Mouse (Mus musculus) CD4-positive helper T cell, adult 2 months (primary cell): ENCODE results near the gene Yipf6.
A peak's percentile ranks its signal among the peaks of the same experiment; 100 is the strongest.
"Not testable (repeated sequence)": the region's sequence is repeated elsewhere in the genome, so short reads cannot be mapped to it uniquely, and the experiment has no call there.

Experiments used
- DNase-seq: peaks from one replicate; pipeline ENCODE4 v3.0.0-alpha.2; 2012; ENCODE audit warnings: low read depth, missing footprints, low spot score

The Yipf6 gene

GRCm38 (mm10) chrX:98936101-98936500 is at the start of gene Yipf6:
Gene Yipf6, plus strand, starts transcription at chrX:98936316.
- no peak for DNase-seq

DNA sequence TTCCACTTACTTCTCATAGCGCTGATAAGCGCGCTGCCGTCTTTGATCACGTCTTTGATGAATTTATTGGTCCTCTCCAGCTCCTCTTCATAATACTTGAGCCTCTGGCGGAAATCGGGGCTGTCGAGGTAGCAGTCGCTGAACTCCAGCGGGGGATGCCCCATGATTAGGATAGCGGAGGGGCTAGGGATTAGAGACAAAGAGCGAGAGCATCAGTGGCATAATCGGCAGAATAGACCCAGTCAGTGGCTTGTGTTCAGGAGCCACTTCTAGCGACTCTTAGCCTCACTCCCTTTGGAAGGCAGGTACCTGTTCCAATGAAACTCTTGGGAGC is 46.1 kb upstream of the Yipf6 start:
- no peak for DNase-seq

DNA sequence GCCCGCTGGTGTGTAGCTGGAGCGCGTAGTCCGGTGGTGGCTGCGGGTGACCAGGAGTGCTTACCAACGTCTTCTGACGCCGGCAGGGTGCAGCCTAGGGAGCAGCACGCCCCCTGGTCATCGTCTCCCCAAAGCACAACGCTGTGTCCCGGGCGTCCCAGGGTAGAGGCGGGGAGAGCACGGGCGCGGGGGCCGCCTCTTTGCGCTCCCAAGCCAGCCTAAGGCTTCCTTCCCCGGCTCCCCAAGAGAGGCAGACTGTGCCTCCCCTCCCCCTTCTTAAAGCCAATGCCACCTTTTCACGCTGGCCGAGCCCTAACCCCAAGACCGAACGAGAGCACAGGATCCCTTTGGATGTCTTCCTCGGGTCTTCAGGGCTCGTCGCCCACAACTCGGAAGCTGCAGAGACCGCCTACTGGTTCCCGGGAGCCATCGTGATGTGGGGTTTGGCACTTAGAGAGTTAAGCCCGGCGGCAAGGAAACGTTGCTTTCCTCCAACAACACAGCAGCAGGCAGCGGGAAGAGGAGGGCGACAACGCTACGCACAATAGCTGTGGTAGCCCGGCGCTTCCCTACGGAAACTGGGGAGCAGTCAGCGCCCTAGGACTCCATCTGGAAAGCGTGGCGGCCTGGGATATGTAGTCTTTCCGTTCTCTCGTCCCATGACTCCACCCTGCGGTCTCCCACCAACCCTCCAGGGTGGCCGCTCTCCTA is 45.6 kb upstream of the Yipf6 start, which contains the start of gene Ophn1:
Ophn1 (minus strand) TSS at position 620 of the 711 bp plus-strand sequence.
- no peak for DNase-seq

DNA sequence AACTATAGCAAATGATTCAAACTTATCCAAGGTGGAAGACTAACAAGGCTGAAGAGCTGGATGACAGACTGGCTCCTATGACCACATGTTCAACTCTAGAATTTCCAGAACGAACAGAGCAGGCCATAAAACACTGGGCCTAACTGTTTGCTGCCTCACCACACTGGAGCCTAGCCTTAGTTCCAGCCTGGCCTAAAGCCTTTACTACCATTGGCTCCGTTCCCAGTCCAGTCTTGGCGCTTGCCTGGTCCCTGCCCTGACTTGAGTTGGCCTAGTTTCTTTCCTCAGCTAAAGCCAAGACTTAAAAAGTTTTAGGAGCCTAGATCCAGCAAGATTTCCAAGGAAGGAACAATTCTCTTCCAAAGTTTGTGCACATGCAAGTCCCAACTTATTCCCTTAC is 37.8 kb upstream of the Yipf6 start:
- DNase-seq, result no peak

GRCm38 (mm10) chrX:98904226-98904625 is 31.9 kb upstream of the Yipf6 start:
- DNase-seq, result no peak

GRCm38 (mm10) chrX:98908910-98909309 is 27.2 kb upstream of the Yipf6 start:
- DNase-seq, result no peak

DNA sequence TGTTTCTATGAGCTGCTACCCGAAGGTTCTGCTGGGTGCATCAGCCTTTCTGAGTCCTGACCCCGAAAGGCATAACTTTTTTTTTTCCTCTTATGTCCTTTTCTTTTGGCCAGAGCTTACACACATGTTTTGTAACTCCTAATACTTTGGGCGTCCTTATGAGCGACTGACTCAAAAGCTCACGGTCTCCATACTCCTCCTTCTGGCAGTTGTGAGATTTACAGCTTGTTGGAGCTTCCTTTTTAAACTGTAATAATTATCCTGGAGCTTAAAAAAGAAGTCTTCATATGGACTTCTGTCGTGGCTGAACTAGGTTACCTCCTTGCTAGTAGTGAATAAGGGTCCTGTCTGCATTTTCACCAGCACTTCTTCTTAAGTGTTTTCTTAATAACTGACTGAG is 16.7 kb upstream of the Yipf6 start:
- peak; percentile 5 for DNase-seq

- peak; percentile 93 for DNase-seq
Measured at GRCm38 (mm10) chrX:98936707-98937554, 815 bp downstream of the Yipf6 start.

GRCm38 (mm10) chrX:98937555-98938294 is 1.6 kb downstream of the Yipf6 start:
- DNase-seq, result peak; percentile 94

DNA sequence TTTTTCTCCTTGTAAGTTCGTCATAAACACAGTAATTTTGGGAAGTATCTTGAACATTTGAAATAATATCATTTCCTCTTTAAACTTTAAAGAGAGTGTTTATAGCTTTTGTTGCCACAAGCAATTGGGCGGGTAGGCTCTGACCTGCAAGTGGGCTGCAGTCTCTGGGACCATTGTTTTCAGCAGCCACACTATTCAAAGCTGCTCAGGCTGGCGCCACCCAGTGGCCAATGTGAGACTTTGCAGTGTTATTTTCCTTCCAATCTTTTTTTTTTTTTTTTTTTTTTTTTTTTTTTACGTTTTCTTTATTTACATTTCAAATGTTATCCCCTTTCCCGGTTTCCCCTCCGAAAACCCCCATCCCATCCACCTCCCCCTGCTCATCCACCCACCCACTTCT is 17.8 kb downstream of the Yipf6 start:
- DNase-seq, result peak; percentile 23

- no peak for DNase-seq
Measured at GRCm38 (mm10) chrX:98958287-98958686, 22.2 kb downstream of the Yipf6 start.

DNA sequence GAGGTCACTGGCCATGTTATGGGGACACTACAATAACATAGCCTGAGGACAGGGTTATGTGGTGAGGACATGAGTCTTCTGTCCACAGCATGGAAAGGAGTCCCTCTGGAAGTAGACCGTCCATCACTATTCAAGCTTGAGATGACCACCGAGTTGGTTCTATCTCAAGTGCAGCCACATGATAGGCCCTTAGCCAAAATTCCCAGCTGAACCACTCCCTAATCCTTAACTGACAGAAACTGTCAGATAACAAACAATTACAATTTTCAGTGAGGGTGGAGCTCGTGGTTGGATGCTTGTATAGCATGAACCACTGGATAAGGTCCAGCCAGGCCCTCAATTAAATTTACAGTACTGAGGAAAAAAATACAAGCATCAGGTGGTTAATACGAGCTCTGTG is 22.9 kb downstream of the Yipf6 start:
- DNase-seq, result no peak

DNA sequence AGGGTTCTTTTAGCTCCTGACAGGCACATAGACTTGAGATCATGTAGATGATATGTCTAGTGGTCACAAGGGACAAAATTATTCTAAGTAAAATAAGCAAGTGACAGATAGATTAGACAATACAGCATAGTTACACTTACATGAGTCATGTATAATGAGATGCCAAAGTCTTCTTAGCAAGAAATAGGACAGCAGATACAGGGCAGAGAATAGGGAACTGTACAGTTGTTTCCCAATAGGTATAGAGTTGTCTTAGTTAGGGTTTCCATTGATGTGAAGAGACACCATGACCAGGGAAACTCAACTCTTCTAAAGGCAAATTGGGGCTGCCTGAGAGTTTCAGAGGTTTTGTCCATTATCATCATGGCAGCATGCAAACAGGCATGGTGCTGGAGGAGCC is 27.6 kb downstream of the Yipf6 start:
- DNase-seq, result no peak

DNA sequence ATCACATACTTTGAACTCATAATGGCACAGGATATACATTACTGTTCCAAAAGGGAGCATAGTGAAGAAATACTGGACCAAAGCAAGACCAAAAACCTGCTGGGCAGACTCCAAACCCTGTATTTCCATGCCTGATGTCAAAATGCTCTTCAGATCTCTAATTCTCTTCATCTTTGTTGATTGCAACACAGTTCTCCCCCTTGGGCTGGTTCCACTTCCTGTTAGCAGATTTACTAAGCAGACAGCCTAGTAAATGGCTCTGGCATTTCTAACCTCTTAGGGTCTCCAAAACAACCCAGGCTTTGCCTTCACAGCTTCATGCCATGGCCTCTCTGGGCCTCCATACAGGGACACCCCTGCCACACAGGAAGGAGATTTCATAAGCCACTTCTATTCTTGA is 28.4 kb downstream of the Yipf6 start:
- DNase-seq, result no peak

- DNase-seq, result not testable (repeated sequence)
Measured at GRCm38 (mm10) chrX:98986611-98987010, 50.5 kb downstream of the Yipf6 start.

- DNase-seq, result peak; percentile 4
Measured at GRCm38 (mm10) chrX:98989574-98989973, 53.5 kb downstream of the Yipf6 start.
